Mouse (Mus musculus) left cerebral cortex, adult 8-10 months (tissue): Measurements from ENCODE around the gene Gm12248. TPM values are rescaled to one million over a fixed set of nuclear protein-coding genes. Genes with fewer than 3 reads are reported as not detected.

Experiments used
- DNase-seq, 2 experiments: peaks; one replicate each; pipeline ENCODE4 v3.0.0; 2022; ENCODE audit warnings: low spot score in 2 of 2
- total RNA-seq, 4 experiments: library from RNA; stranded (reverse); gene quantifications; 2 replicates each; pipeline ENCODE4 v1.2.4; 2022

The Gm12248 gene
- total RNA-seq, 4 experiments from 2014 or later = not detected

- no peak for DNase-seq
These were observed 59.3 kb downstream of the Gm12248 start for GRCm38 (mm10) chr11:58033635-58034034.

- DNase-seq = no peak
These were observed 61.8 kb downstream of the Gm12248 start for GRCm38 (mm10) chr11:58031176-58031575.

GRCm38 (mm10) chr11:58029869-58030268 is 63.1 kb downstream of the Gm12248 start:
- no peak for DNase-seq

- DNase-seq = no peak
These were observed 64.0 kb downstream of the Gm12248 start for GRCm38 (mm10) chr11:58028981-58029380.

GRCm38 (mm10) chr11:58026860-58027259 is 66.1 kb downstream of the Gm12248 start:
- DNase-seq = no peak

- DNase-seq = no peak
These were observed 66.6 kb downstream of the Gm12248 start for GRCm38 (mm10) chr11:58026337-58026736.

- DNase-seq = no peak
These were observed 67.1 kb downstream of the Gm12248 start for GRCm38 (mm10) chr11:58025881-58026280.

- no peak for DNase-seq
These were observed 68.3 kb downstream of the Gm12248 start for GRCm38 (mm10) chr11:58024671-58025070.

GRCm38 (mm10) chr11:58024271-58024670 is 68.7 kb downstream of the Gm12248 start:
- no peak for DNase-seq

GRCm38 (mm10) chr11:58021618-58022017 is 71.3 kb downstream of the Gm12248 start:
- no peak for DNase-seq

- DNase-seq = no peak
These were observed 71.8 kb downstream of the Gm12248 start for GRCm38 (mm10) chr11:58021095-58021494.

GRCm38 (mm10) chr11:58018701-58019100 is 74.2 kb downstream of the Gm12248 start:
- DNase-seq = no peak

GRCm38 (mm10) chr11:58018287-58018686 is 74.6 kb downstream of the Gm12248 start:
- no peak for DNase-seq

- DNase-seq = no peak
These were observed 75.5 kb downstream of the Gm12248 start for GRCm38 (mm10) chr11:58017422-58017821.

GRCm38 (mm10) chr11:58016371-58016770 is 76.6 kb downstream of the Gm12248 start:
- no peak for DNase-seq

GRCm38 (mm10) chr11:58015339-58015738 is 77.6 kb downstream of the Gm12248 start:
- DNase-seq = no peak

GRCm38 (mm10) chr11:58014604-58015003 is 78.3 kb downstream of the Gm12248 start:
- no peak for DNase-seq

Other genes starting within 250 kb of the Gm12248 start
- gene Larp1, start 84.1 kb downstream of the Gm12248 start, total RNA-seq = 10 to 100 TPM; 84.6 to 88.6 (median 86.9) TPM
- gene Cnot8, start 11.0 kb upstream of the Gm12248 start, total RNA-seq = 10 to 100 TPM; 50.5 to 55.7 (median 53.0) TPM
- gene Gemin5, start 75.4 kb upstream of the Gm12248 start, total RNA-seq = 10 to 100 TPM; 16.9 to 22.0 (median 19.8) TPM
- gene Mrpl22, start 78.5 kb upstream of the Gm12248 start, total RNA-seq = 10 to 100 TPM; 25.9 to 37.3 (median 35.7) TPM
- 1 to 10 TPM; 4.5 to 6.8 (median 5.5) TPM for gene Igtp, start 106.4 kb upstream of the Gm12248 start, total RNA-seq
- gene Irgm2, start 106.5 kb upstream of the Gm12248 start, total RNA-seq = 1 to 10 TPM; 2.0 to 3.3 (median 2.7) TPM
- gene 4930438A08Rik, start 181.7 kb upstream of the Gm12248 start, total RNA-seq = not detected
- 10 to 100 TPM; 25.0 to 28.7 (median 26.5) TPM for gene Zfp692, start 213.9 kb upstream of the Gm12248 start, total RNA-seq
- gene Zfp672, start 237.2 kb upstream of the Gm12248 start, total RNA-seq = 10 to 100 TPM; 41.1 to 48.4 (median 45.4) TPM
- 10 to 100 TPM; 41.8 to 49.8 (median 44.4) TPM for gene Sh3bp5l, start 237.6 kb upstream of the Gm12248 start, total RNA-seq